Mouse (Mus musculus) retina, embryonic 14.5 days (tissue): Measurements from ENCODE around the gene Tcta.
"Not testable (repeated sequence)": the region's sequence is repeated elsewhere in the genome, so short reads cannot be mapped to it uniquely, and the experiment has no call there.

Experiments
- DNase-seq: peaks from one replicate; pipeline ENCODE4 v3.0.0-alpha.2; 2015; ENCODE audit warnings: low spot score

Gene Tcta

GRCm38 (mm10) chr9:108305629-108306520 lies at the start of gene Tcta, which contains the start of gene Rhoa:
Gene Tcta (minus strand): TSS chr9:108306160.
Gene Rhoa (plus strand): TSS chr9:108306129.
- DNase-seq, result peak; percentile 99

DNA sequence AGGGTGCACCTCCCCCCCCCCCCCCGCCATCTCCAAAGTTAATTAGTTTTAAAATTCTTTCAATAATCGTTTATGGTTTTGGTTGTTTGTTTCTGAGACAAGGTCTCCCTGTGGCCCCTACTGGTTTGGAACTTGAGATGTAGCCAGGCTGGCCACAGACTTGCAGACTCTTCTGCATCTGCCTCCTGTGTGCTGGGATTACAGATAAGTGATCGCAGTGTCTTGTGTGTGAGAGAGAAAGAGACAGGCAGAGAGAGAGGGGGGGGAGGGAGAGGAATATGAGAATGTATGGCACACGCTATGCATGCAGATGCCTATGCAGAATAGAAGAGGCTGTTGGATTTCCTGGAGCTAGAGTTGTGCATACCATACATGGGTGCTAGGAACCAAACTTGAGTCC lies 43.8 kb upstream of the Tcta start:
- DNase-seq, result no peak

GRCm38 (mm10) chr9:108348290-108348680 lies 42.3 kb upstream of the Tcta start:
- DNase-seq, result no peak

- peak; percentile 93 for DNase-seq
Observed at GRCm38 (mm10) chr9:108347540-108348289, 41.8 kb upstream of the Tcta start, which contains the start of gene Usp4. Gene Usp4 (plus strand): TSS chr9:108347853.

- DNase-seq, result no peak
Observed at GRCm38 (mm10) chr9:108347024-108347423, 41.1 kb upstream of the Tcta start.

- DNase-seq, result no peak
Observed at GRCm38 (mm10) chr9:108344471-108344870, 38.5 kb upstream of the Tcta start.

GRCm38 (mm10) chr9:108343835-108344234 lies 37.9 kb upstream of the Tcta start:
- no peak for DNase-seq

DNA sequence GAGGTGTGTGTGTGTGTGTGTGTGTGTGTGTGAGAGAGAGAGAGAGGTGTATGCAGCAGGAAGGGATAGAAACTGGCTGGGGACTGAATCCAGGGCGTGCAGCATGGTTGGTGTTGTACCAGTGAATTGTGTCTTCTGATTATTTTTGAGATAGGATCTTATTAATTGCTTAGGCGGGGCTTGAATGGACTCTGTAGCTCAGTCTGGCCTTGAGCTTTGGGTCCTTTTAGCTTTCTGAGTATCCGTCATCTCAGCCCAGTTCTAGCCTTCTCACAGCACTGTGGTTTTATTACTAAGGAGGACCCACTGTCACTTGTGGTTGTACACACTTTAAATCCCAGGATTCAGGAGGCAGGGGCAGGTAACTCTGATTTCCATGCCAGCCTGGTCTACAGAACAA lies 37.4 kb upstream of the Tcta start:
- DNase-seq, result no peak

DNA sequence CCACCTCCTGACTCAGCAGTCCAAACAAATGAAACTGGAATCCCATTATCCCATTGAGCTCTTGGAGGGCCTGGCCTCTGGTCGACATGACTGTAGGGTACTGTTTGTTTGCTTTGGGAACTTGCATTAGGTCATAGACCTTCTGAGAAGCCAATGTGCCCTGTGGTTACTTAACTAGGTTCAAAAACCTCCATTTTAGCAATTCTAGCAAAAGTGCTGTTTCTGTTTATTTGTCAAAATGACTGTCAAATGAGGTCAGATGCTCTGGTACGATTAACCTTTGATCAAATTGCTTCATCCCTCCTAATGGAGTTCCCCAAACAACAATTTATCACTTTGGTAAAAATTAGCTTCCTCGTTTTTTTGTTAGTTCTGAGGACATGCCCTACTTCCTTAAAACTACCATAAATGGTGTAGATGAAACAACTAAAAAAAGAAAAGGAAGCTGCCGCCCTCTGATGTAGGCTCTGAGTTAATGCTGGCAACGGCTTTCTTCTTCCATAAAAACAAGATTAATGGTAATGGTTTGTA lies 36.4 kb upstream of the Tcta start:
- DNase-seq, result no peak

- no peak for DNase-seq
Observed at GRCm38 (mm10) chr9:108341801-108342200, 35.8 kb upstream of the Tcta start.

GRCm38 (mm10) chr9:108341139-108341475 lies 35.1 kb upstream of the Tcta start:
- DNase-seq, result no peak

DNA sequence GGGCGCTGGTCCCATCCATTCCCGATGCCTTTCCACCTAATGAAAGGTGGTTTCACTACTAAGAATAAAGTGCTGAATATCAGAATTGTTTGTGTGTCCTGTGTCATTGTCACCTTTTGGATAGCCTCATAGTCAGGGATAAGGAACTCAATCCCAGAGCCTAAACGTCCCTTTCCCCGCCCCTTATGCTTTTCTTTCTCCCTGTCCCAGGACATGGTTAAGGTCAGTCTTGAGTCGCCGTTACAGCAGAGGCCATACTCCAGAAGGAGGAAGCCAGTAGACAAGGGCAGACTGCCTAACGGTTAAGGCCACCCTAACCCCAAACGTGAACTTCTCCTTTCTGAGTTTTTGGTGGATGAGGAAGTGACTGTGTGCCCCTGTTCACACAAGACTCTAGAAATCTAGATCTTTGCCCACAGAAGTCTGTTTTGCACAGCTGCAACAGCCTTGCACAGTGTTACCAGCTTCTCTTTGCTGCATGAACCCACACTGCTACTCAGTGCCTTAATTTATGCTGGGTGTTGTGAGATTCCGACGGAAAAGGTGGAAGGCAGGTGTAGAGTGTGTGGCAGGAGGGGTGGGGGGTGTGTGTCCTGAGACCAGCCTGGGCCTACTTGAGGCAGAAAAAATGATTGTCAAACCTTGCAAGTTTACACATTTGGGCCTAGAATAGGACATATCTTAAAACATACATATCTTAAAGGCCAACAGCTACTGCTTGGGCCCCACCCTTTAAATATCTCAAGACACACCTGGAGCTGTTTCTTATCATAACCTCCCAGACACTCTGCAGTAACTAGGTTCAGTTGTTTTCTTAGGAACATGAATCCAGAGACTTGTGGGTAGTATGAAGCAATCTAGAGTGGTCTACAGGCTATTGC lies 34.5 kb upstream of the Tcta start:
- no peak for DNase-seq

- no peak for DNase-seq
Observed at GRCm38 (mm10) chr9:108339886-108340257, 33.9 kb upstream of the Tcta start.

GRCm38 (mm10) chr9:108338886-108339781 lies 33.2 kb upstream of the Tcta start, which contains the start of gene Gpx1:
Gene Gpx1 (plus strand): TSS chr9:108338903.
- peak; percentile 90 for DNase-seq

- no peak for DNase-seq
Observed at GRCm38 (mm10) chr9:108338551-108338885, 32.6 kb upstream of the Tcta start.

GRCm38 (mm10) chr9:108337848-108338550 lies 32.0 kb upstream of the Tcta start:
- DNase-seq, result no peak

DNA sequence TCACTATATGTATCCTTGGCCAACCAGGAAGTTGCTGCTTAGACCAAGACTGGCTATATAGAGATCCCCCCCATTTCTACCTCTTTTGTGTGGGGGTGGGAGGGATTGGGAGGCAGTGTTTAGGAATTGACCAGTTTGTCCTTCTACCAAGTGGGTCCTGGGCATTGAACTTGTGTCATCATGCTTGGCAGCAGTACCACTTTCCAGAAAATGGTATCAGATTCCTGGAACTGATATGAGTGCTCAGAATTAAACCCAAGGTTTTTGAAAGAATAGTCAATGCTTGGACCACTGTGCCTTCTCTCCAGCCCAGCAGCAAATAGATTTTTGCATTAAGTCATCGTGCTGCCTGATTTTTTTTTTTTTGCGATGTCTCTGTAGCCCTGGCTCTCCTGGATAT lies 19.9 kb upstream of the Tcta start:
- DNase-seq, result no peak

- DNase-seq, result no peak
Observed at GRCm38 (mm10) chr9:108324784-108325183, 18.8 kb upstream of the Tcta start.

GRCm38 (mm10) chr9:108322054-108322453 lies 16.1 kb upstream of the Tcta start:
- DNase-seq, result not testable (repeated sequence)

DNA sequence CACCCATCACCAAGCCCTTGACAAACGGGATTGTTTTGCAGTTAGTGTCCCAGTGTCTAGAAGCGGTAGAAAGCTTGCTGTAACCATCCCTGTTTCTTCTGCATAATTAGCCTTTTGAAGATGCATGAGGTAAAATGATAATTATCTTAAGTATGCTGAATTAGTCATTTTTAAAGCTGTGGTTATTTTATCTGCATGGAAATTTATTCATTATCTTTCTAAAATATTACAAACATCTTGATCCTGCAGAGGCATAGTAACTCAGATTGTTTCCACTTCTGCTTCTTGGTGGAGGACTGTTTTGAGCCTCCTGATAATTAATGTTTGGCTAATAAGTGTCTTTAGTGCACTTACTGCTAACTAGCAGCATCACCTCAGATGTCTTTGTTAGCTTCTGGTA lies 12.5 kb upstream of the Tcta start:
- DNase-seq, result no peak
